Mouse (Mus musculus) CH12.LX (cell line): Measurements from ENCODE around the gene Mettl26. TPM values are rescaled to one million over a fixed set of nuclear protein-coding genes. Genes with fewer than 3 reads are reported as not detected.

ENCODE experiments used
- DNase-seq: peaks from one replicate; pipeline ENCODE4 v3.0.0-alpha.2; 2013; ENCODE audit errors: extremely low read depth
- H3K27ac ChIP-seq: 2 replicates; pipeline ENCODE4 v1.5.1; 2012; ENCODE audit warnings: low read depth, mild to moderate bottlenecking, control low read depth, moderate library complexity; ENCODE audit not compliant: insufficient read depth
- H3K27me3 ChIP-seq: replicated peaks from 2 replicates; pipeline ENCODE3; 2012; ENCODE audit warnings: inconsistent platforms
- H3K36me3 ChIP-seq, 2 experiments: replicated peaks in 1 of 2; 2 replicates each; pipeline versions ENCODE3 to v1.6.1; 2012; ENCODE audit warnings: inconsistent platforms in 1 of 2, low read length in 1 of 2, mild to moderate bottlenecking in 1 of 2, mixed read lengths in 1 of 2, moderate library complexity in 1 of 2; ENCODE audit not compliant: control insufficient read depth in 1 of 2, insufficient read depth in 1 of 2
- H3K4me1 ChIP-seq, 2 experiments: 2 replicates each; pipeline ENCODE4 v1.6.1; 2012; ENCODE audit warnings: inconsistent platforms in 1 of 2, moderate library complexity in 1 of 2; ENCODE audit not compliant: insufficient read depth in 2 of 2, control insufficient read depth in 1 of 2
- H3K4me2 ChIP-seq: 2 replicates; pipeline ENCODE4 v1.6.1; 2012; ENCODE audit warnings: low read depth, mild to moderate bottlenecking, control low read depth; ENCODE audit not compliant: poor library complexity, insufficient read depth, severe bottlenecking
- H3K4me3 ChIP-seq, 3 experiments: fragments of 150-350 bp in 1 of 3; sonication (generic) in 1 of 3; replicated peaks in 1 of 3; 2 replicates each; pipeline versions ENCODE3 to v1.5.1; 2011 to 2012; ENCODE audit warnings: low read depth in 2 of 3, low read length in 2 of 3, mild to moderate bottlenecking in 2 of 3, moderate library complexity in 2 of 3, control low read depth in 1 of 3, improper control_type of control experiment in 1 of 3, inconsistent platforms in 1 of 3, mixed read lengths in 1 of 3; ENCODE audit not compliant: poor library complexity in 1 of 3
- H3K79me2 ChIP-seq: replicated peaks from 2 replicates; pipeline ENCODE4 v1.6.1; 2012; ENCODE audit warnings: mild to moderate bottlenecking, moderate library complexity; ENCODE audit not compliant: control insufficient read depth, poor library complexity, insufficient read depth, severe bottlenecking; ENCODE audit errors: extremely low read depth
- H3K9ac ChIP-seq: 2 replicates; pipeline ENCODE4 v1.6.1; 2012; ENCODE audit warnings: low read depth, mild to moderate bottlenecking, control low read depth, moderate library complexity; ENCODE audit not compliant: insufficient read depth
- H3K9me3 ChIP-seq: replicated peaks from 2 replicates; pipeline ENCODE3; 2012; ENCODE audit warnings: low read length, inconsistent platforms, mixed read lengths
- BHLHE40 ChIP-seq: IDR thresholded peaks from 2 replicates; pipeline ENCODE4 v1.6.1; 2011; ENCODE audit warnings: mild to moderate bottlenecking, low read depth, low read length, improper control_type of control experiment
- CHD1 ChIP-seq: IDR thresholded peaks from 2 replicates; pipeline ENCODE4 v1.6.1; 2012; ENCODE audit warnings: low read depth, low read length, improper control_type of control experiment, inconsistent platforms
- CHD2 ChIP-seq: IDR thresholded peaks from 2 replicates; pipeline ENCODE4 v1.6.1; 2011; ENCODE audit warnings: low read length, improper control_type of control experiment
- CTCF ChIP-seq, 2 experiments: IDR thresholded peaks in 1 of 2; conservative IDR thresholded peaks in 1 of 2; 2 replicates each; pipeline ENCODE4 v1.5.1; 2011 to 2012; ENCODE audit warnings: low read depth in 2 of 2, low read length in 2 of 2, improper control_type of control experiment in 1 of 2, inconsistent platforms in 1 of 2, mild to moderate bottlenecking in 1 of 2, moderate library complexity in 1 of 2
- ELF1 ChIP-seq: IDR thresholded peaks from 2 replicates; pipeline ENCODE4 v1.6.1; 2014; ENCODE audit warnings: low read depth, mild to moderate bottlenecking, inconsistent platforms, low read length, improper control_type of control experiment
- EP300 ChIP-seq: IDR thresholded peaks from 2 replicates; pipeline ENCODE4 v1.6.1; 2011; ENCODE audit warnings: low read length, improper control_type of control experiment
- GABPA ChIP-seq: IDR thresholded peaks from 2 replicates; pipeline ENCODE4 v1.6.1; 2012; ENCODE audit warnings: low read depth, low read length, improper control_type of control experiment, inconsistent platforms; ENCODE audit not compliant: insufficient replicate concordance
- HCFC1 ChIP-seq: IDR thresholded peaks from 2 replicates; pipeline ENCODE4 v1.6.1; 2012; ENCODE audit warnings: low read depth, mild to moderate bottlenecking, inconsistent platforms, low read length, improper control_type of control experiment
- JUN ChIP-seq: IDR thresholded peaks from 2 replicates; pipeline ENCODE4 v1.6.1; 2011; ENCODE audit warnings: low read depth, mild to moderate bottlenecking, low read length, improper control_type of control experiment, moderate library complexity; ENCODE audit not compliant: insufficient read depth
- MAFK ChIP-seq: IDR thresholded peaks from 2 replicates; pipeline ENCODE4 v1.6.1; 2011; ENCODE audit warnings: low read length, improper control_type of control experiment; ENCODE audit not compliant: insufficient replicate concordance
- MAX ChIP-seq: IDR thresholded peaks from 2 replicates; pipeline ENCODE4 v1.6.1; 2011; ENCODE audit warnings: low read length, improper control_type of control experiment
- MXI1 ChIP-seq: IDR thresholded peaks from 2 replicates; pipeline ENCODE4 v1.6.1; 2011; ENCODE audit warnings: mild to moderate bottlenecking, low read depth, low read length, improper control_type of control experiment
- NELFE ChIP-seq: IDR thresholded peaks from 2 replicates; pipeline ENCODE4 v1.6.1; 2011; ENCODE audit warnings: low read depth, low read length, improper control_type of control experiment
- NRF1 ChIP-seq: IDR thresholded peaks from 2 replicates; pipeline ENCODE4 v1.6.1; 2014; ENCODE audit warnings: low read depth, mild to moderate bottlenecking, inconsistent platforms, low read length, improper control_type of control experiment, moderate library complexity
- PAX5 ChIP-seq: IDR thresholded peaks from 2 replicates; pipeline ENCODE4 v1.6.1; 2012; ENCODE audit warnings: low read length, inconsistent platforms, mixed read lengths
- POLR2A ChIP-seq: IDR thresholded peaks from 2 replicates; pipeline ENCODE4 v1.6.1; 2011; ENCODE audit warnings: low read depth, mild to moderate bottlenecking, improper control_type of control experiment, low read length
- POLR2AphosphoS2 ChIP-seq: IDR thresholded peaks from 2 replicates; pipeline ENCODE4 v1.6.1; 2011; ENCODE audit warnings: low read depth, low read length, improper control_type of control experiment
- RAD21 ChIP-seq: IDR thresholded peaks from 2 replicates; pipeline ENCODE4 v1.6.1; 2011; ENCODE audit warnings: low read depth, mild to moderate bottlenecking, low read length, improper control_type of control experiment, moderate library complexity
- RCOR1 ChIP-seq: conservative IDR thresholded peaks from 2 replicates; pipeline ENCODE4 v1.6.1; 2012; ENCODE audit warnings: low read depth, mild to moderate bottlenecking, inconsistent platforms, low read length, improper control_type of control experiment
- SMC3 ChIP-seq: IDR thresholded peaks from 2 replicates; pipeline ENCODE4 v1.6.1; 2011; ENCODE audit warnings: low read depth, low read length, improper control_type of control experiment
- TBP ChIP-seq: conservative IDR thresholded peaks from 2 replicates; pipeline ENCODE4 v1.6.1; 2011; ENCODE audit warnings: low read depth, low read length, improper control_type of control experiment
- TCF12 ChIP-seq: IDR thresholded peaks from 2 replicates; pipeline ENCODE4 v1.6.1; 2014; ENCODE audit warnings: low read depth, mild to moderate bottlenecking, inconsistent platforms, low read length, improper control_type of control experiment
- UBTF ChIP-seq: IDR thresholded peaks from 2 replicates; pipeline ENCODE4 v1.6.1; 2012; ENCODE audit warnings: low read depth, mild to moderate bottlenecking, inconsistent platforms, low read length, improper control_type of control experiment, moderate library complexity
- USF1 ChIP-seq: IDR thresholded peaks from 2 replicates; pipeline ENCODE4 v1.6.1; 2014; ENCODE audit warnings: low read depth, mild to moderate bottlenecking, inconsistent platforms, low read length, improper control_type of control experiment
- USF2 ChIP-seq: conservative IDR thresholded peaks from 2 replicates; pipeline ENCODE4 v1.6.1; 2011; ENCODE audit warnings: low read depth, low read length, improper control_type of control experiment
- ZC3H11A ChIP-seq: IDR thresholded peaks from 2 replicates; pipeline ENCODE4 v1.6.1; 2012; ENCODE audit warnings: low read depth, mild to moderate bottlenecking, inconsistent platforms, low read length, improper control_type of control experiment
- ZKSCAN1 ChIP-seq: IDR thresholded peaks from 2 replicates; pipeline ENCODE4 v1.6.1; 2012; ENCODE audit warnings: low read depth, inconsistent platforms, low read length, improper control_type of control experiment, borderline replicate concordance
- dilution Hi-C: fragments of 300-500 bp; cut with MboI; formaldehyde crosslinking; loops from 2 replicates; pipeline ENCODE4 v1.14.3; 2020; ENCODE audit warnings: low sequenced_read_pairs; ENCODE audit not compliant: extremely low pct_unique_long_range_greater_than_20kb, extremely low pct_ligation_motif_present
- in situ Hi-C: fragments of 300-500 bp; cut with MboI; formaldehyde crosslinking; loops from 3 replicates; pipeline ENCODE4 v1.14.3; 2019; ENCODE audit warnings: low sequenced_read_pairs, low pct_ligation_motif_present, low pct_unique_long_range_greater_than_20kb, mixed read lengths
- polyA plus RNA-seq: library from polyadenylated mRNA; unstranded; fragments of >175 nt; gene quantifications from 2 replicates; pipeline ENCODE4 v1.2.1, GENCODE M21; 2012; ENCODE audit warnings: low read depth; ENCODE audit not compliant: insufficient read length
- total RNA-seq, 2 experiments: library from RNA; depleted of rRNA; stranded (reverse); fragments of 300-350 nt in 1 of 2; fragments of >200 nt in 1 of 2; gene quantifications; 2 replicates each; pipeline ENCODE4 v1.2.3; 2012 to 2014

The Mettl26 gene
- total and polyA plus RNA-seq, 3 experiments = 29.8 to 52.5 (median 33.0) TPM

GRCm38 (mm10) chr17:25922120-25922519 is 47.2 kb downstream of the Mettl26 start:
- H3K27ac ChIP-seq = no peak overlapping the region

DNA sequence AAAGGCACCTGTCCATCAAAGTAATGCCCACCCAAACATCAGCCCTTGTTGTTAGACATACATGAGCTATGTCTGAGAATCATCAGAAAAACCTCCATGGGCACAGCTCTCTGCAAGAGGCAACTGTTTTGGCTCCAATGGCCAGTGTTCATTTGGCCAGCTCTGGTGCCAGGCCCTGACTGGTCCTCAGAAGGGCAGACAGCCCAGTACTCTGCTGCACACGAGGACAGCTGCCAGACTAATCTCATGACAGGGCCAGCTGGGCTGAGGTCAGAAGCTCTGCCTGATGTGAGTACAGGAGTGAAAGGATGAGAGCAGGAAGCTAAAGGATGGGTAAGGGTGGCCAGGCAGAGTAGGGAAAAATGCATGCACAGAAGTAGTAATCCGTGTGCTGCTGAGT is 50.5 kb downstream of the Mettl26 start:
- Histone ChIP-seq H3K27me3 (no peaks in the 10 kb centered on the region), H3K4me1 (peaks cover 3 to 8% of the 10 kb centered on the region in 2 experiments; a peak in 3 of 4 replicates), H3K36me3 (peaks cover 43 to 70% of the 10 kb centered on the region in 2 experiments), H3K4me2 (no peak overlapping the region), H3K9ac (no peak overlapping the region), H3K27ac (no peak overlapping the region), H3K4me3 (no peak overlapping the region), H3K9me3 (no peaks in the 10 kb centered on the region), H3K79me2 (no peaks in the 10 kb centered on the region)
- in situ Hi-C loops = no loop called here
- dilution Hi-C loops = no loop called here
- DNase-seq = no peak
- TF ChIP-seq GABPA (no peak), BHLHE40 (no peak), CTCF (conservative IDR thresholded peaks at IDR 0.05 in 1 of 2, IDR thresholded peaks at IDR 0.05 in 1 of 2; ENCODE audit: low read depth in 2 of 2, low read length in 2 of 2) (no peak), NELFE (no peak), POLR2AphosphoS2 (no peak), NRF1 (no peak), ZKSCAN1 (no peak), USF1 (no peak), ZC3H11A (no peak), HCFC1 (no peak), POLR2A (no peak), USF2 (no peak), SMC3 (no peak), UBTF (no peak), EP300 (no peak), RCOR1 (no peak), JUN (no peak), TCF12 (no peak)

More at GRCm38 (mm10) chr17:25922120-25922519, 47.2 kb downstream of the Mettl26 start:
- in situ Hi-C loops (no loop called here), dilution Hi-C loops (no loop called here)
- Histone ChIP-seq H3K9ac (no peak overlapping the region), H3K36me3 (peaks cover 20 to 53% of the 10 kb centered on the region in 2 experiments), H3K79me2 (peaks cover 20% of the 10 kb centered on the region), H3K4me2 (no peak overlapping the region), H3K4me1 (peaks cover 12 to 23% of the 10 kb centered on the region in 2 experiments), H3K4me3 (no peak overlapping the region), H3K9me3 (no peaks in the 10 kb centered on the region), H3K27me3 (no peaks in the 10 kb centered on the region)
- DNase-seq = no peak
- TF ChIP-seq RCOR1 = no peak
- TF ChIP-seq CHD2 = no peak
- TF ChIP-seq CHD1 = no peak
- no peak for TF ChIP-seq EP300
- no peak for TF ChIP-seq MXI1
- TF ChIP-seq JUN = no peak
- no peak for TF ChIP-seq USF2
- TF ChIP-seq ZC3H11A = no peak
- no peak for TF ChIP-seq MAFK
- TF ChIP-seq GABPA = no peak
- TF ChIP-seq ZKSCAN1 = no peak
- no peak for TF ChIP-seq MAX
- TF ChIP-seq TCF12 = no peak
- no peak for TF ChIP-seq RAD21
- TF ChIP-seq HCFC1 = no peak
- TF ChIP-seq PAX5 = no peak
- TF ChIP-seq ELF1 = no peak
- no peak for TF ChIP-seq BHLHE40
- no peak for TF ChIP-seq CTCF (conservative IDR thresholded peaks at IDR 0.05 in 1 of 2, IDR thresholded peaks at IDR 0.05 in 1 of 2; ENCODE audit: low read depth in 2 of 2, low read length in 2 of 2)
- no peak for TF ChIP-seq TBP
